Mouse (Mus musculus) retina, postnatal 7 days (tissue): ENCODE measurements around the gene D930007J09Rik.

Experiments
- DNase-seq: peaks from one replicate; pipeline ENCODE4 v3.0.0-alpha.2; 2012; ENCODE audit warnings: low read depth, low spot score

D930007J09Rik gene

GRCm38 (mm10) chr13:32802259-32803081 is at the start of gene D930007J09Rik:
TSS of gene D930007J09Rik (minus strand) at chr13:32802849.
- DNase-seq = peak; percentile 47

DNA sequence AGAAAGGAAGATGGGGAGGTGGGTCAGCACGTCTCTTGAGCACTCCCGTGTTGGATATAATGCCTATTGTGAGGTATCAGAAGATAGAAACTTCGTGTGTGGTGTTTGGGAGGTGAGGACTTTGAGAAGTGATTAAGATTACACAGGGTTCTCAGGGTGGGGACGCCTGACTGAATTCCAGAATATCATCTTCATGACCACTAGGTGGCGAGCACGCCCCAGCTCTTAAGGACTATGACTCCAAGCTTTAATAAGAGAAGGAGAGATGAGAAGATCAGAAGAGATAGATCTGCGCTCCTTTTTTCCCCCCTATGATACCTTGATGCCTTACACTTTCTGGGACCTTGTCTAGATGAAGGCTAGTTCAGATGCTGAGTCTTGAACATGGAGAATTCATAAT is 49.3 kb upstream of the D930007J09Rik start:
- DNase-seq = peak; percentile 27

- DNase-seq = no peak
Observed at GRCm38 (mm10) chr13:32850668-32851404, 48.2 kb upstream of the D930007J09Rik start, which contains the start of gene Serpinb1a. TSS of gene Serpinb1a (minus strand) at chr13:32851185.

DNA sequence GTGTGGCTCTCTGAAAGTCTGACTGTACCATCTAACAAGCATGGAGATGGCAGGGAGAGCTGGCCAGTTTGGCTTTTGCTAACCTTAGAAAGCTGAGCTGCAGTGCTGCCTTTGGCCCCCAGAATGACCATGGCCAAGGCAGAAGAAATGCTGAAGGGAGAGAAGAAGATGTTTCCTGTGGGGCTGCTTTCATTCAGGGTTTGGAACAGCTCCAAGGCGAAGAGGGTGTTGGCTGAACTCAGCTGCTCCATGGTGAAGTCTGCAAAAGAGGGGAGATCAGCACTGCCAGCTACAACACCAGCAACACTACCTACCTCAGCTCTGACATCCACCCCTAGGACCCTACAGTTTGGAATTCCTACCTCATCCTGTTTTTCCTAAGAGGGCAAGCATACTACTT is 47.5 kb upstream of the D930007J09Rik start:
- DNase-seq = no peak

DNA sequence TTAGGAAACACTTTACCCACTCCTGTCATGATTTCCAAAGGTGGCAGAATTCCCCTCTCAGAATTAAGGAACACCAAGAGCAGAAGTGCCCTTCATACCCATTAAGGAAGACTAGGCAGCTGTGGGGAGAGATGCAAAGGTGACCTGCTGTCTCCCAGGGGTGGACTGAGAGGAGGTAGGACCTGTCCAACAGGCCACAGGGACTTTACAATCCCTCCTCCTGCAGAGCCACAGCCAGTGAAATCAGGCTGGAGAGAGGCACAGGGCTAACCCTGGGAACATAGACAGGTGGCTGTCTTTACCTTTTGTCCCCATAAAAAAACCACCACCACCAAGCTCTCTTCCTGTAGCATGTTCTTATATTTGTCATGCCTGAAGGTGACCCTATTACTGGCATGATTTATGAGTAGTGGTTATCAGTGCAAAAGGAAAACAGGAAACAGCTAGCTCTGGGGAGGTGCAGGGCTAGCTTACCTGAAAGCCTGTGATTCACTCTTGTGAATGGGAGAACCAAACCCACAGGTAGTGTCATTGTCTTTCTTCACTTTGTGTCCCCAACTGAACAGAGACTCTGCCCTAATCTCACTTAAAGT is 47.0 kb upstream of the D930007J09Rik start:
- DNase-seq = no peak

GRCm38 (mm10) chr13:32849092-32849491 is 46.4 kb upstream of the D930007J09Rik start:
- DNase-seq = no peak

DNA sequence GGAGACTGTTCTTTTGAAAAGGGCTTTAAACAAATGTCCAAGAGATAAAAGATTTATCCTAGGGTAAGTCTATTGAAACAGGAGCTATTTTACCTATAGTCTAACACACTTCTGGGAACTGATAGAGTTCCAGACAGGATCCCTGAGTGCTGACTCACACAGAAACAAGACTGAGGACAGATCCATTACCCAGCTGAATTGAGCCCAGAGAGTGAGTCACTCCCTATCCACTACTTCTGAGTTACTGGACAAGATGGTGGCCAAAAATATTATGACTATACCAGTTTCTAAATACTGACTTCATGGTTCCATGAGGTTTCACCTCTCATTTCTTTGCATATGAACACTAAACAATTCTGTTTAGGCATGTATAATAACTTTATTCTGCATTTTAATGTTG is 43.6 kb upstream of the D930007J09Rik start:
- DNase-seq = no peak

- DNase-seq = no peak
Observed at GRCm38 (mm10) chr13:32841349-32841748, 38.7 kb upstream of the D930007J09Rik start.

DNA sequence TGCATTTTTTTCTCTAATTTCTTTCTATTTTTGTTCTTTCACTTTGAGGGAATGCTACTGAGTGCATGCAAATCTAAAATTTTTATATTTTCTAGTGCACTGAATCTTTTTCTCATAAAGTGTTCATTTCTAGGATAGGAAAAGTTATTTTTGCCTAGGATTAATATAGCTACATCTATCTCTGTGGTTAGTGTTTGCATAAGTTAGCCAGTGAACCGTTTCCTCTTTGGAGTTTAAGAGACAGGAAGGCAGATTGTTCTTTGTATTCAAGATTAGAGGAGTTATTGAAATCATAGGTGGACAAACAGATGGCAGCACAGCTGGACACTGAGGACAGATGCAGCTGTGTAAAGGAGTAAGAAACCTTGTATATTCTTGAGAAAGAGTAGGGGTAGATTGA is 36.7 kb upstream of the D930007J09Rik start:
- no peak for DNase-seq

DNA sequence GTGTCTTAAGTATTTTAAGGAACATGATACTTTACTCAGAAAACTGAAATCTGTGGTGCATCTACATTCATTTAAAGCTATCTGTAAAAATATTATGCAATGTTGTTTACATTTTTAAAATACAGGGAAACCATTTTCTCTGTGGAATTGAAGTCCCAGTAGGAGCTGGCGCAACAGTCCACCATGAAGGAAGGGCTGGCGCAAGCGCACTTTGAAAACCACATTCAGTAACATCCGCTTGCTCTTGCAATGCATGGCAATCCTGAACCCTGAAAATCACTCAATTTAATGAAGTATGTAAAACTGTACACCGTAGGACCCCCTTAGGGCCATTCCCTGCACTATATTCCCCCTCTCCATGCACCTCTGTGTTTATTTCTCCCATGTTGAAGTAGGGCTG is 31.9 kb upstream of the D930007J09Rik start:
- no peak for DNase-seq

- DNase-seq = no peak
Observed at GRCm38 (mm10) chr13:32833237-32833636, 30.6 kb upstream of the D930007J09Rik start.

DNA sequence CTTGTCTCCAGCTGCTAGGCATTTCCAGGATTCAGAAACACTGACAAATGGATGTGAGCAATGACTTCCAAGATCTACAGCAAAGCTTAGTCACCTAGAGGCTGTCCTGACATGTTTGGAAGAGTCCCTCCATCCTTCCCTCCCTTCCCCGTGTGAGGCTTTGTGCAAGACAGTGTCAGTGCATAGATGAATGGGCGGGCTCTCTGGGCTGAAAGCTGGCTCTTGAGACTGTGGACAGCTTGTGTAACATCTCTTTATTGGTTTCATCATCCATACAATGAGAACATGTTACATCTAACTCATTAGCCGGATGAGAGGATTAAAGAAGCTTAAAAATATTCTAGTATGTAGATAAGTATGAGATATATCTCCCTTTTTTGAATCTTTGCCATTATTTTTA is 30.1 kb upstream of the D930007J09Rik start:
- DNase-seq = no peak

DNA sequence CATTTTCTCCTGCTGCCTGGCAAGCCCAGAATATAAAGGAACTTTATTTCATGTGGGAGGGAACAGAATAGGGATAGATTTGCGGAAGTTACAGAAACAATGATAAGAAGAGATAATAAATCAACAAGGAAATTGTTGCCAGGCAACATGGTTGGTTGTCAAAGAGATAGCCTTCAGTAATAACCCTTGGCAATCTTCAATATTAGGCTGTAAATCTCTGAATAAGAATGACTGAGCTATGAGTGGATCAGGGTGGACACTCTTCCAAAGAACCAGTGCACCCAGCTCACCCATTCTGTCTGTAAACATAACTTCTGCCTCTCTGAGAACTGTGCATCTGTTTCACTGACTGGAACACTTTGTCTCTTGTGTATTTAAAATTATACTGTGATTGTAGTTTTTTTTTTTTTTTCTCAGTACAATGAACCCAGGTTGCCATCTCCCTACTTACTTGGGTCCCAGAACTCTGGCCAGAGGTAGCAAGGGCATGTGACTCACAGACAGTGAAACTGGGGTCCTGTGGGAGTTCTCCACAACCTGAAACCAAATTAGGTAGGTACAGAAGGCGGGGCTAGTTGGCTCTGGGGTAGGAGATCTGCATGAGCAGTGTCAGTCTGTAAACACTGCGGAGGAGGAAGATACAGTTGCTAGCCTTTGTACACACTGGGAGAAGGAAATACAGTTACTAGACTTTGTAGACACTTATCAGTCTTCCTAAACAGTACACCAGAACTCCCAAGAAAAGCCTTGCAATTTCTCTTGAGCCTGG is 29.0 kb upstream of the D930007J09Rik start:
- DNase-seq = no peak

DNA sequence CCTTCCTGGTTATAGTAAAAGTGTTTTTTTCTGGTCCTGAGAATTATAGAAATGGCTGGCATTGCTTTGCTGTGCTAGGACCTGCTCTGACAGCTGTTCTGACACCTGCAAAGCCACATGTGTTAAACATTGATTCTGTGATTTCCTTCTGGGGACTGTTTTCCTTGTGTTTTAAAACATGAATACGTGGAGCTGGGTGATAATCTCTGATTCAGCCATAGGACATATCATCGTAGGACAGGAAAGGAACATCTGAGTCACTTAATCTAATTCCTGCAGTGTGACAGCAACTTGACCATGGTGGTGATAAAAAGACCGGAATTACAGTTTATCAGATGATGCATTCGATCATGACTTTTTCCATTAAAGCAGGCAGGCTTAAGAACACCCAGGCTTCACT is 26.2 kb upstream of the D930007J09Rik start:
- DNase-seq = no peak

GRCm38 (mm10) chr13:32827951-32828350 is 25.3 kb upstream of the D930007J09Rik start:
- no peak for DNase-seq

DNA sequence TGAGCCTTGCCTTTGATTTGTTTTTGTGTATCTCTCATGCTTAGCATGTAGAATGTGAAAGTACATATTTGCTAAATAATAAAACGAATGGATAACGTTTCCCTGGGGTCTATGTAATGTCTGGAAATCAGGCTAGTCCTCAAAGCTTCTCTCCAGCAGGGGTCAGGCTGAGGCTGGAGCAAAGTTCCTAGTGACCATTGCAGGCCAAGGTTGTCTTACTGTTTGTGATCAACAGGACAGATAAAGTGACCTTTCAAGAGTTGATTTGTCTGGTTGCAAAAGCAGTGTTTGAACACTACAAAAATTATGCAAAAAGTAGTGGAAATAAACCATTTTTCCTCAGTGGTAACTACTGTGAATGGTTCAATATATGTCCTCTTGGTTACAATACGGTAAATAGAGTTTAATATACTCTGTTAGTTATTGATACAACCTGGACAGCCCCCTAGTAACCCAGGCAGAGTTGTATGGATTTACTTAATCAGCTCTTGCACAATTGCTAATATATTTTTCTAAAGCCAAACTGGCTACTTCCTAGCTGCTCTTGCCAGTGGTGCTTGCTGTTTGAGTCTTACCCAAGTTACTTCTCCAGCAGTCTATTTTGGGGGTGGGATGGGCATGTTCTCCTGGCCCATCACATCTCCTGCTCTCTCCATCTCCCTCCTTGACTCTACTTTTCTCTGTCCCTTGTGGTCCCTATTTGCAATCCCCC is 24.6 kb upstream of the D930007J09Rik start:
- no peak for DNase-seq

GRCm38 (mm10) chr13:32825546-32825945 is 22.9 kb upstream of the D930007J09Rik start:
- DNase-seq = no peak

GRCm38 (mm10) chr13:32824377-32825330 is 22.0 kb upstream of the D930007J09Rik start:
- no peak for DNase-seq

DNA sequence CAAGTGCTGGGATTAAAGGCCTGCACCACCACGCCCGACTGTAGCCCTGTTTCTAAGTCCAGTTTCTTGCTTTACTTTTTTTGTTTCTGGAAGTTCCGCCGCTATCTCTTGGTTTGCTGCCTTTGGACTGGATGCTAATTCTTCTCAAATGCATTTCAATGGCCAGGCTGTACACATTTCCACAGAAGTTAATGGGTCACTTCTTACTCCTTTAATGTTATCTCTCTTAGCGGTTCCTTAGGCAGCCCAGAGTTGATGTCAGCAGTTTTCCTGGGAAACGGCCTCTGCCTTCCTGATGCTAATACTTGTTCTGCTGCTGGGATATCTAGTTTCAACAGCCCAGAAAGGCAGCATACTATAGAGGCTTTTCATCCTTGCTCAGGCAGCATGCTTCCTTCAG is 20.5 kb upstream of the D930007J09Rik start:
- DNase-seq = no peak

DNA sequence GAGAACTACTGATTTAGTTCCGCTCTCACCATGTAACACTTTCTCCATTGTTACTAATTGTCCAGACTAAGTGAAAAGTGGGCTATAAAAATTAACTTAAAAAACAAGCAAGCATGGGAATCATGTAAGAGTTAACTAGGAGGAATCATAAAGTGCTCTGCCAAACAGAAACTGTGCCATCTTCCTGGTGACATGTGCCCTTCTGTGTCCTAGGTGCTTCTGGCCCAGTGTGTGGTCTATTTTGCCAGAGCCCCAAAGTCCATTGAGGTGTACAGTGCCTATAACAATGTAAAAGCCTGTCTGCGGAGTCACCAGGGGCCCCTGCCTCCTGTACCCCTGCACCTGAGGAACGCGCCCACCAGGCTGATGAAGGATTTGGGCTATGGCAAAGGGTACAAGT is 19.0 kb upstream of the D930007J09Rik start:
- no peak for DNase-seq
